Mouse (Mus musculus) megakaryocyte-erythroid progenitor cell, adult 5 weeks (primary cell): ENCODE results near the gene Arhgef38. TPM values are rescaled to one million over a fixed set of nuclear protein-coding genes. Genes with fewer than 3 reads are reported as not detected.

ENCODE experiments used
- polyA plus RNA-seq: library from polyadenylated mRNA; stranded (reverse); fragments of >175 nt; gene quantifications from 2 replicates; pipeline ENCODE4 v1.2.3, GENCODE M21; 2012

Arhgef38 gene
- not detected in 2 replicates for polyA plus RNA-seq

GRCm38 (mm10) chr3:133234821-133235295 is at the start of gene Arhgef38:
Gene Arhgef38 (minus strand): TSS chr3:133234949.

GRCm38 (mm10) chr3:133091664-133092273 is 143.0 kb downstream of the Arhgef38 start, which contains the start of the genes Ints12 and Gstcd:
Gene Ints12 (plus strand): TSS chr3:133091840.
Gene Gstcd (minus strand): TSS chr3:133092033.

Other genes with a start within 250 kb of the Arhgef38 start
- gene Ints12, start 143.1 kb downstream of the Arhgef38 start, polyA plus RNA-seq: 1.7 and 2.0 TPM in 2 replicates
- gene Gstcd, start 142.9 kb downstream of the Arhgef38 start, polyA plus RNA-seq: 8.7 and 10.0 TPM in 2 replicates
- gene Ppa2, start 75.2 kb upstream of the Arhgef38 start, polyA plus RNA-seq: 41.7 and 46.5 TPM in 2 replicates